Mouse (Mus musculus): ENCODE measurements around the gene 3110082I17Rik. TPM values are rescaled to one million over a fixed set of nuclear protein-coding genes. Genes with fewer than 3 reads are reported as not detected.

3110082I17Rik gene
- polyA plus RNA-seq, 1 experiment, result 7.1 TPM

GRCm38 (mm10) chr5:139398786-139399185, 61.5 kb downstream of the 3110082I17Rik start:
- Histone ChIP-seq H3K27ac (ENCODE audit: insufficient read depth, low read length) (no peak overlapping the region), H3K4me3 (replicated peaks; ENCODE audit: insufficient read depth, low read depth, low read length) (no peak overlapping the region), H3K27me3 (ENCODE audit: control insufficient read depth, insufficient read depth, low read length) (no peaks in the 10 kb centered on the region), H3K4me1 (ENCODE audit: control insufficient read depth, insufficient read depth, low read length) (peaks cover 31% of the 10 kb centered on the region)
- 46% methylated on average over 5 of the region's 5 CpGs for WGBS
- TF ChIP-seq POLR2A (IDR thresholded peaks at IDR 0.05; ENCODE audit: borderline replicate concordance, insufficient read depth, low read length) (no peak), CTCF (IDR thresholded peaks at IDR 0.05; ENCODE audit: borderline replicate concordance, insufficient read depth, low read depth, low read length) (no peak)
- no peak for DNase-seq

GRCm38 (mm10) chr5:139397959-139398753, 62.2 kb downstream of the 3110082I17Rik start:
- WGBS, result 33% methylated on average over 5 of the region's 5 CpGs
- Histone ChIP-seq H3K4me1 (ENCODE audit: control insufficient read depth, insufficient read depth, low read length) (peaks cover 29% of the 10 kb centered on the region), H3K4me3 (replicated peaks; ENCODE audit: insufficient read depth, low read depth, low read length) (no peak overlapping the region), H3K27ac (ENCODE audit: insufficient read depth, low read length) (no peak overlapping the region), H3K27me3 (ENCODE audit: control insufficient read depth, insufficient read depth, low read length) (no peaks in the 10 kb centered on the region)
- TF ChIP-seq CTCF (IDR thresholded peaks at IDR 0.05; ENCODE audit: borderline replicate concordance, insufficient read depth, low read depth, low read length), result peak; percentile 86
- TF ChIP-seq POLR2A (IDR thresholded peaks at IDR 0.05; ENCODE audit: borderline replicate concordance, insufficient read depth, low read length), result no peak
- DNase-seq, result peak; percentile 92 to 94

GRCm38 (mm10) chr5:139397359-139397916, 62.9 kb downstream of the 3110082I17Rik start:
- Histone ChIP-seq H3K27me3 (ENCODE audit: control insufficient read depth, insufficient read depth, low read length) (no peaks in the 10 kb centered on the region), H3K4me3 (replicated peaks; ENCODE audit: insufficient read depth, low read depth, low read length) (no peak overlapping the region), H3K27ac (ENCODE audit: insufficient read depth, low read length) (no peak overlapping the region), H3K4me1 (ENCODE audit: control insufficient read depth, insufficient read depth, low read length) (peaks cover 27% of the 10 kb centered on the region)
- no peak for TF ChIP-seq POLR2A (IDR thresholded peaks at IDR 0.05; ENCODE audit: borderline replicate concordance, insufficient read depth, low read length)
- TF ChIP-seq CTCF (IDR thresholded peaks at IDR 0.05; ENCODE audit: borderline replicate concordance, insufficient read depth, low read depth, low read length), result no peak
- DNase-seq, result no peak
- 93% methylated on average over 4 of the region's 4 CpGs for WGBS

GRCm38 (mm10) chr5:139395528-139395927, 64.8 kb downstream of the 3110082I17Rik start:
- 86% methylated on average over 4 of the region's 4 CpGs for WGBS
- no peaks in the 10 kb centered on the region for H3K27me3 ChIP-seq (ENCODE audit: control insufficient read depth, insufficient read depth, low read length)
- H3K4me1 ChIP-seq (ENCODE audit: control insufficient read depth, insufficient read depth, low read length), result peaks cover 38% of the 10 kb centered on the region
- H3K27ac ChIP-seq (ENCODE audit: insufficient read depth, low read length), result no peak overlapping the region
- DNase-seq, result no peak
- H3K4me3 ChIP-seq (replicated peaks; ENCODE audit: insufficient read depth, low read depth, low read length), result no peak overlapping the region
- TF ChIP-seq POLR2A (IDR thresholded peaks at IDR 0.05; ENCODE audit: borderline replicate concordance, insufficient read depth, low read length), result no peak
- TF ChIP-seq CTCF (IDR thresholded peaks at IDR 0.05; ENCODE audit: borderline replicate concordance, insufficient read depth, low read depth, low read length), result no peak

- H3K27ac ChIP-seq (ENCODE audit: insufficient read depth, low read length), result no peak overlapping the region
- no peaks in the 10 kb centered on the region for H3K27me3 ChIP-seq (ENCODE audit: control insufficient read depth, insufficient read depth, low read length)
- H3K4me3 ChIP-seq (replicated peaks; ENCODE audit: insufficient read depth, low read depth, low read length), result no peak overlapping the region
- 82% methylated on average over 7 of the region's 7 CpGs for WGBS
- TF ChIP-seq POLR2A (IDR thresholded peaks at IDR 0.05; ENCODE audit: borderline replicate concordance, insufficient read depth, low read length), result no peak
- no peak for TF ChIP-seq CTCF (IDR thresholded peaks at IDR 0.05; ENCODE audit: borderline replicate concordance, insufficient read depth, low read depth, low read length)
- DNase-seq, result no peak
- H3K4me1 ChIP-seq (ENCODE audit: control insufficient read depth, insufficient read depth, low read length), result peaks cover 29% of the 10 kb centered on the region
These were observed 65.9 kb downstream of the 3110082I17Rik start for GRCm38 (mm10) chr5:139394399-139394798.

- H3K27ac ChIP-seq (ENCODE audit: insufficient read depth, low read length), result no peak overlapping the region
- H3K4me1 ChIP-seq (ENCODE audit: control insufficient read depth, insufficient read depth, low read length), result peaks cover 30% of the 10 kb centered on the region
- no peak overlapping the region for H3K4me3 ChIP-seq (replicated peaks; ENCODE audit: insufficient read depth, low read depth, low read length)
- TF ChIP-seq POLR2A (IDR thresholded peaks at IDR 0.05; ENCODE audit: borderline replicate concordance, insufficient read depth, low read length) (no peak), CTCF (IDR thresholded peaks at IDR 0.05; ENCODE audit: borderline replicate concordance, insufficient read depth, low read depth, low read length) (no peak)
- no peaks in the 10 kb centered on the region for H3K27me3 ChIP-seq (ENCODE audit: control insufficient read depth, insufficient read depth, low read length)
- 83% methylated on average over 16 of the region's 16 CpGs for WGBS
- no peak for DNase-seq
These were observed 67.1 kb downstream of the 3110082I17Rik start for GRCm38 (mm10) chr5:139393197-139393588.

- H3K4me1 ChIP-seq (ENCODE audit: control insufficient read depth, insufficient read depth, low read length), result peaks cover 31% of the 10 kb centered on the region
- H3K27me3 ChIP-seq (ENCODE audit: control insufficient read depth, insufficient read depth, low read length), result no peaks in the 10 kb centered on the region
- no peak for DNase-seq
- H3K27ac ChIP-seq (ENCODE audit: insufficient read depth, low read length), result no peak overlapping the region
- no peak for TF ChIP-seq CTCF (IDR thresholded peaks at IDR 0.05; ENCODE audit: borderline replicate concordance, insufficient read depth, low read depth, low read length)
- no peak for TF ChIP-seq POLR2A (IDR thresholded peaks at IDR 0.05; ENCODE audit: borderline replicate concordance, insufficient read depth, low read length)
- 81% methylated on average over 37 of the region's 37 CpGs for WGBS
- H3K4me3 ChIP-seq (replicated peaks; ENCODE audit: insufficient read depth, low read depth, low read length), result no peak overlapping the region
These were observed 67.8 kb downstream of the 3110082I17Rik start for GRCm38 (mm10) chr5:139392219-139393196.
